Mouse (Mus musculus) telencephalon, adult 2 months (tissue): ENCODE results near the gene Gm8229.
"Not testable (repeated sequence)": the region's sequence is repeated elsewhere in the genome, so short reads cannot be mapped to it uniquely, and the experiment has no call there.

Experiments
- DNase-seq: peaks from one replicate; pipeline ENCODE4 v3.0.0-alpha.2; 2011; ENCODE audit warnings: low read depth, low spot score

Gene Gm8229

DNA sequence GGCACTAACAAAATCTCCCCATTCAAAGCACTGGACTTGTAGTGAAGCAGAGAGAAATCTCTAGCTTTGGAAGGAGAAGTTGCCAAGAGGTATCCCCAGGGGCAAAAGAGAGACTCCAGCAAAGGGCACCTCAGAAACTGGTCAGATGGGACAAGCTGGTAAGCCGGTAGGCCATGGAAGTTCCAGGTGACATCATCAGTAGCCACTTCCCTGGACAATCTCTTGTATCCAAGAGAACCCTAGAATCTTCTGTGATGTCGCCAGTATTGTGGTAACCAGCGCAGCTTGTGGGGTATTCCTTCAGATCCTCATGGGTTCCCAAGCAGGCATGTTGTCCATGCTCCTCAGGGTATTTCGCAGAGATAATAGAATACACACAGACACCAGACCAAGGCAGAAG lies at the start of gene Gm8229:
TSS of gene Gm8229 (plus strand) at position 301 of the 400 bp plus-strand sequence.
- not testable (repeated sequence) for DNase-seq

DNA sequence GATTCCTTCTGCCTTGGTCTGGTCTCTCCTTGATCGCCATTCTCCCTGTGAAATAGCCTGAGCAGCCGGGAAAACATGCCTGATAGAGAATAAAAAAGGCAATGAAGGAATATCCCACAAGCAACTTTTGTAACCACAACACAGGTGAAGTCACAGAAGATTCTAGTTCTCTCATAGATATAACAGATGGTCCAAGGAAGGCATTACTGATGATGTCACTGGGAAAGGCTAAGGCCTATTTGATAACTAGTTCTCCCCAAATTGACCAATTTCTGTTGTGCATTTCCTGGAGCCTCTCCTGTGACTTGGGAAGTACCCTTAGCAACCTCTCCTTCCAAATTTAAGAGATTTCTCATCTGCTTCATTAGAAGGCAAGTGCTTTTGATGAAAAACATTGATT lies 26.7 kb upstream of the Gm8229 start, which contains the start of gene Gm5930:
TSS of gene Gm5930 (minus strand) at position 101 of the 400 bp plus-strand sequence.
- not testable (repeated sequence) for DNase-seq

DNA sequence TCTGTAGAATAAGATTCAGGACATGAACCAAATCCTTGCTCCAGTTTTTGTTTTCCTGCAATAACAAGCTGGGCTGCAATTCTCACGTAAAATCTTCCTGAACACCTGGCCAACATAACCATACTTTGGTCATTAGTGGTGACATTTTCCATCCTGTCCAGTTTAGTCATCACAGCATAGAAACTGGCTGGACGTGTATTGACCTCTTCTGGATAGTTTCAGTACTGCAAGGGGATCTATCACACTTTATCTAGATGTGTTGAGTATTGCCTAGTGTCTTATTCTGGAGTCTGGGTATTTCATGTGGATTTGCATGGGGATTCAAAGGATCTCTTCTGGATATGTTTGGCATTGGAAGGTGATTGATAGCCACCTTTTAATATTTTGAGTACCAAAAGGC lies 3.7 kb upstream of the Gm8229 start:
- not testable (repeated sequence) for DNase-seq

- not testable (repeated sequence) for DNase-seq
These were observed 2.9 kb upstream of the Gm8229 start for GRCm38 (mm10) chr14:44362301-44362700.

GRCm38 (mm10) chr14:44384233-44384632 lies 19.1 kb downstream of the Gm8229 start:
- not testable (repeated sequence) for DNase-seq

GRCm38 (mm10) chr14:44410588-44410987 lies 45.4 kb downstream of the Gm8229 start, which contains the start of gene Gm3371:
Gene Gm3371, minus strand, starts transcription at chr14:44410688.
- DNase-seq: not testable (repeated sequence)
